Mouse (Mus musculus) urinary bladder, postnatal 25 days (tissue): ENCODE data around the gene Sdcbp2.
A peak's percentile ranks its signal among the peaks of the same experiment; 100 is the strongest.
"Not testable (repeated sequence)": the region's sequence is repeated elsewhere in the genome, so short reads cannot be mapped to it uniquely, and the experiment has no call there.

Experiments used
- DNase-seq: peaks from one replicate; pipeline ENCODE4 v3.0.0; 2022; ENCODE audit warnings: low spot score

Gene Sdcbp2

GRCm38 (mm10) chr2:151569452-151569851 is 3.0 kb upstream of the Sdcbp2 start:
- no peak for DNase-seq

GRCm38 (mm10) chr2:151573667-151574066 is 1.2 kb downstream of the Sdcbp2 start:
- DNase-seq, result no peak

GRCm38 (mm10) chr2:151574607-151575006 is 2.2 kb downstream of the Sdcbp2 start:
- DNase-seq, result no peak

GRCm38 (mm10) chr2:151575119-151575698 is 2.8 kb downstream of the Sdcbp2 start:
- DNase-seq, result no peak

GRCm38 (mm10) chr2:151575699-151576389 is 3.4 kb downstream of the Sdcbp2 start:
- DNase-seq, result peak; percentile 70

GRCm38 (mm10) chr2:151579183-151579582 is 6.8 kb downstream of the Sdcbp2 start:
- DNase-seq, result no peak

- no peak for DNase-seq
Measured at GRCm38 (mm10) chr2:151580945-151581344, 8.5 kb downstream of the Sdcbp2 start.

GRCm38 (mm10) chr2:151585934-151586333 is 13.5 kb downstream of the Sdcbp2 start:
- DNase-seq, result no peak

GRCm38 (mm10) chr2:151586807-151587206 is 14.4 kb downstream of the Sdcbp2 start:
- DNase-seq, result no peak

GRCm38 (mm10) chr2:151587306-151587705 is 14.9 kb downstream of the Sdcbp2 start:
- no peak for DNase-seq

- no peak for DNase-seq
Measured at GRCm38 (mm10) chr2:151598068-151598467, 25.6 kb downstream of the Sdcbp2 start.

GRCm38 (mm10) chr2:151602106-151602505 is 29.7 kb downstream of the Sdcbp2 start:
- no peak for DNase-seq

GRCm38 (mm10) chr2:151603630-151604029 is 31.2 kb downstream of the Sdcbp2 start:
- DNase-seq, result no peak

- no peak for DNase-seq
Measured at GRCm38 (mm10) chr2:151605437-151605987, 33.1 kb downstream of the Sdcbp2 start.

- DNase-seq, result no peak
Measured at GRCm38 (mm10) chr2:151608435-151608834, 36.0 kb downstream of the Sdcbp2 start.

- no peak for DNase-seq
Measured at GRCm38 (mm10) chr2:151609974-151610373, 37.6 kb downstream of the Sdcbp2 start.

- DNase-seq, result not testable (repeated sequence)
Measured at GRCm38 (mm10) chr2:151615779-151616178, 43.4 kb downstream of the Sdcbp2 start.

- no peak for DNase-seq
Measured at GRCm38 (mm10) chr2:151616551-151617329, 44.3 kb downstream of the Sdcbp2 start.

GRCm38 (mm10) chr2:151623776-151624175 is 51.4 kb downstream of the Sdcbp2 start:
- no peak for DNase-seq

GRCm38 (mm10) chr2:151626296-151626695 is 53.9 kb downstream of the Sdcbp2 start:
- no peak for DNase-seq

GRCm38 (mm10) chr2:151628011-151628410 is 55.6 kb downstream of the Sdcbp2 start:
- no peak for DNase-seq

GRCm38 (mm10) chr2:151629310-151629709 is 56.9 kb downstream of the Sdcbp2 start:
- no peak for DNase-seq
